Mouse (Mus musculus): ENCODE data around the gene Stard9.

- TF ChIP-seq CTCF (IDR thresholded peaks at IDR 0.05; ENCODE audit: control insufficient read depth, insufficient read depth, insufficient read length): peak; percentile 29
- TF ChIP-seq FOSL1 (IDR thresholded peaks at IDR 0.05; ENCODE audit: insufficient read depth, low read length, poor library complexity, severe bottlenecking): no peak
Measured at GRCm38 (mm10) chr2:120663491-120664154, 34.7 kb downstream of the Stard9 start.

Measured in C2C12 (cell line).